Mouse (Mus musculus) midbrain, embryonic 14.5 days (tissue): ENCODE measurements around the gene Dnttip2. TPM values are rescaled to one million over a fixed set of nuclear protein-coding genes. Genes with fewer than 3 reads are reported as not detected.

ENCODE experiments used
- ATAC-seq: fragments of 200-750 bp; cut with Nextera tagmentation; 2 replicates; pipeline ENCODE4 v1.8.0; 2017; ENCODE audit warnings: moderate number of reproducible peaks, moderate library complexity; ENCODE audit not compliant: low FRiP score, low TSS enrichment
- DNase-seq: peaks from one replicate; pipeline ENCODE4 v3.0.0-alpha.2; 2015
- H3K27ac ChIP-seq: fragments of 300-500 bp; sonication (generic); replicated peaks from 2 replicates; pipeline ENCODE4 v1.5.1; 2014; ENCODE audit warnings: mild to moderate bottlenecking, low read depth, low read length, moderate library complexity
- H3K27me3 ChIP-seq: fragments of 300-500 bp; sonication (generic); 2 replicates; pipeline ENCODE4 v1.6.1; 2014; ENCODE audit warnings: low read length, control low read depth, mixed read lengths; ENCODE audit not compliant: control insufficient read depth, insufficient read depth
- H3K36me3 ChIP-seq: fragments of 300-500 bp; sonication (generic); 2 replicates; pipeline ENCODE4 v1.6.1; 2014; ENCODE audit warnings: low read length, control low read depth; ENCODE audit not compliant: control insufficient read depth, insufficient read depth
- H3K4me1 ChIP-seq: fragments of 300-500 bp; sonication (generic); 2 replicates; pipeline ENCODE4 v1.6.1; 2014; ENCODE audit warnings: mild to moderate bottlenecking, antibody characterized with exemption, low read length, control low read depth; ENCODE audit not compliant: control insufficient read depth, insufficient read depth
- H3K4me2 ChIP-seq: fragments of 300-500 bp; sonication (generic); 2 replicates; pipeline ENCODE4 v1.6.1; 2014; ENCODE audit warnings: mild to moderate bottlenecking, low read length, moderate library complexity
- H3K4me3 ChIP-seq: fragments of 300-500 bp; sonication (generic); replicated peaks from 2 replicates; pipeline ENCODE4 v1.5.1; 2014; ENCODE audit warnings: low read depth, low read length
- H3K9ac ChIP-seq: fragments of 300-500 bp; sonication (generic); replicated peaks from 2 replicates; pipeline ENCODE4 v1.6.1; 2014; ENCODE audit warnings: mild to moderate bottlenecking, low read length, moderate library complexity
- H3K9me3 ChIP-seq: fragments of 300-500 bp; sonication (generic); 2 replicates; pipeline ENCODE4 v1.6.1; 2016; ENCODE audit warnings: low read length, control low read depth, mixed read lengths; ENCODE audit not compliant: control insufficient read depth
- WGBS: fragments of 180-500 bp; shearing (Covaris S2); extraction: QIAGEN DNeasy Blood & Tissue Kit; methylation state at CpG from one replicate; pipeline ENCODE4 v1.1.7; 2014; 5-methylcytosine and 5-hydroxymethylcytosine counted together
- polyA plus RNA-seq: library from polyadenylated mRNA; unstranded; fragments of >200 nt; fragmentation: Nextera tagmentation; extraction: Ambion mirVana; gene quantifications from 2 replicates; pipeline ENCODE4 v1.2.1, GENCODE M21; 2014

The Dnttip2 gene
- polyA plus RNA-seq, 1 experiment from 2014 or later: 57.6 TPM

DNA sequence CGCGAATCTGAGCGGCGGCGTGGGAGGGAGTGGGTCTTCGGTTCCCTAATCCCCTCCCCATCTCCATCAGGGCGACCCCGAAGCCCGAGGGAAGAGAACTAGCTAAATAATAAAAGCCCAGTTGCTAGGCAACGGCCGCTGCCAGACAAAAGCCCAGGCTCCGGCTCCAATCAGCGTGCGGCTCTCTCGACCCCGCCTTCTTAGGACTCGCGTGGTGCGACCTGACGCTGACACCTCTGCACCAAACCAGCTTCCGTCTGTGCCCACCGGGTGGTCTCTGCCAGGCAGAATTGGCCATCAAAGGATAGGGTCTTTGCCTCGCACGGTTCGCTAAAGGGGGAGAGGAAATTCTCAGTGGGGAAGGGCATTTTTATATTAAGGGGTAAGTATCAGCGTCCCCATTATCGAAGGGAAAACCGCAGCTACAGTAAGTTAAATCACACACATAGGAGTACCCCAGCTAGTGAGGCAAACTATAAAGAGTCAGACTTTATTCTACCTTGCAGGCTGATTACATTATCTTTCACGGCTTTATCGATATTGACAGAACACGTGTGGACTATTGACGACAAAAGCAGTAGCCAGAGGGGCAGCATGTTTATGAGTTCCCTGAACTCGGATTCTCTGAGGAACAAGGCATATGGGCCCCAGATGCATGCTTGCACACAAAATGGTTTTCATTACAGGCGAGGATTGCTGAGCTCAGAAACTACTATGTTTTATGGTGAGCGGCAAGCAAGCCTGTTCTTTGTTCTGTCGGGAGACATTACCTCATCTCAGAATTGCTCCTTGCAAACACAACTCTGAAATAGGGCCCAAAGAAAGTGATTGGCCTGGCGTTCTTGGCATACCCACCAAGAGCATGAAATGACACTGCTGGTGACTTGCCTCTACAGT is 20.0 kb downstream of the Dnttip2 start, which contains the start of gene Bcar3:
TSS of gene Bcar3 (plus strand) at position 183 of the 897 bp plus-strand sequence.
- H3K4me1 ChIP-seq: peaks cover 29% of the 10 kb centered on the region
- H3K36me3 ChIP-seq: no peaks in the 10 kb centered on the region
- H3K9ac ChIP-seq: peak within 1 kb of the TSS; percentile 97
- H3K27ac ChIP-seq: peak within 1 kb of the TSS; percentile 100
- H3K27me3 ChIP-seq: no peaks in the 10 kb centered on the region
- peak within 1 kb of the TSS; percentile 80 for H3K4me2 ChIP-seq
- DNase-seq: peak; percentile 99
- H3K4me3 ChIP-seq: peak within 1 kb of the TSS; percentile 82
- peak; percentile 90 for ATAC-seq
- no peaks in the 10 kb centered on the region for H3K9me3 ChIP-seq
- WGBS: 2% methylated on average over 37 of the region's 37 CpGs

DNA sequence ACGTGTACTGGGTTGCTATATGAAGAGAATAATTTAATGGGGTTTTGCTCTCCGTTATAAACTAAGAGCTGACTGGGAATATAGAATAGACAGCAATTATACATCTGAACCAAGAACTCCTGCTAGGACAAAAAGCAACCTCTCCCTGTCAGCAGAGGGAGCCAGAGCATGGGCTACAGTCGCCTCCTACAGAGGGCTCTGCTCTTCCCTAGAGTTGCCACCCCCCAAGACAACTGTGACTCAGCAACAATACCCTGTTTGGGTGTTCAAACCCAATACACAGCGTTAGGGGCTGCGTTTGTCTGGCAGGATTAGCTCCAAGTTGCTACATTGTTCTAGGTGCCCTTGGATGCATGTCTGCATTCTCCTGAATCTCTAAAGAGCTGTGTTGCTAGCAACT is 21.3 kb downstream of the Dnttip2 start:
- no peak overlapping the region for H3K9ac ChIP-seq
- DNase-seq (peak; percentile 80), ATAC-seq (no peak)
- no peaks in the 10 kb centered on the region for H3K9me3 ChIP-seq
- peak overlapping the region; percentile 100 for H3K27ac ChIP-seq
- H3K36me3 ChIP-seq: no peaks in the 10 kb centered on the region
- 0 out of 2 replicates have a peak overlapping the region, but pooled peaks have one; percentile 4 for H3K4me2 ChIP-seq
- WGBS: 8% methylated on average over 5 of the region's 5 CpGs
- H3K27me3 ChIP-seq: no peaks in the 10 kb centered on the region
- H3K4me1 ChIP-seq: peaks cover 29% of the 10 kb centered on the region
- H3K4me3 ChIP-seq: no peak overlapping the region

GRCm38 (mm10) chr3:122296979-122297378 is 22.8 kb downstream of the Dnttip2 start:
- no peak for ATAC-seq
- DNase-seq: peak; percentile 32
- Histone ChIP-seq H3K27me3 (no peaks in the 10 kb centered on the region), H3K36me3 (no peaks in the 10 kb centered on the region), H3K4me2 (no peak overlapping the region), H3K9me3 (no peaks in the 10 kb centered on the region), H3K4me3 (no peak overlapping the region), H3K27ac (no peak overlapping the region), H3K9ac (no peak overlapping the region), H3K4me1 (peaks cover 20% of the 10 kb centered on the region)
- 51% methylated on average over 5 of the region's 5 CpGs for WGBS

- peak; percentile 42 for DNase-seq
- Histone ChIP-seq H3K9ac (no peak overlapping the region), H3K4me1 (no peaks in the 10 kb centered on the region), H3K4me2 (no peak overlapping the region), H3K4me3 (no peak overlapping the region), H3K9me3 (no peaks in the 10 kb centered on the region), H3K27me3 (no peaks in the 10 kb centered on the region), H3K36me3 (no peaks in the 10 kb centered on the region), H3K27ac (no peak overlapping the region)
- WGBS: 69% methylated on average over 9 of the region's 9 CpGs
- no peak for ATAC-seq
These were observed 27.1 kb downstream of the Dnttip2 start for GRCm38 (mm10) chr3:122300983-122301919.

GRCm38 (mm10) chr3:122304560-122304959 is 30.4 kb downstream of the Dnttip2 start:
- Histone ChIP-seq H3K27ac (no peak overlapping the region), H3K4me1 (no peaks in the 10 kb centered on the region), H3K4me2 (no peak overlapping the region), H3K4me3 (no peak overlapping the region), H3K36me3 (no peaks in the 10 kb centered on the region), H3K27me3 (no peaks in the 10 kb centered on the region), H3K9ac (no peak overlapping the region), H3K9me3 (no peaks in the 10 kb centered on the region)
- WGBS: 77% methylated on average over 4 of the region's 4 CpGs
- DNase-seq (no peak), ATAC-seq (no peak)

- Histone ChIP-seq H3K9ac (no peak overlapping the region), H3K9me3 (no peaks in the 10 kb centered on the region), H3K4me1 (no peaks in the 10 kb centered on the region), H3K27ac (no peak overlapping the region), H3K4me2 (no peak overlapping the region), H3K27me3 (no peaks in the 10 kb centered on the region), H3K4me3 (no peak overlapping the region), H3K36me3 (no peaks in the 10 kb centered on the region)
- ATAC-seq: no peak
- no peak for DNase-seq
- WGBS: 59% methylated on average over 4 of the region's 4 CpGs
These were observed 33.9 kb downstream of the Dnttip2 start for GRCm38 (mm10) chr3:122307894-122308671.

DNA sequence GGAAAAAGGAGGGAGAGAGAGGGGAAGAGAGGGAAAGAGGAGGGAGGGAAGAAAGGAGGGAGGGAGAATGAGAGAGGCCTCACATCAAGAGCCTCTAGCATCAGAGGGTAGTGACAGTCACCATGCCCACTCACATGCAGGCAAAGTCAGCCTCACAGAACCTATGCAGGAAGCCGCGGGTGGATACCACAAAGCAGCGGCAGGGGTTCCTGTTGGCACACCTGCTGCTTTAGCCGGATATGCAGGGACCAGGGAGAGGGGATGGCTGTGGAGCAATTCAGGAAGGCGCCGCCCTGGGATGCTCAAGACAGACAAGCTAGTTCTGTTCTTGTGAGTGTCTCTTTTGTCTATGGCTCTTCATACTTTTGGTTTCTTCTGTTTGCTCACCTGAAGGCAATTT is 34.8 kb downstream of the Dnttip2 start:
- ATAC-seq (no peak), DNase-seq (no peak)
- Histone ChIP-seq H3K36me3 (no peaks in the 10 kb centered on the region), H3K27me3 (no peaks in the 10 kb centered on the region), H3K4me3 (no peak overlapping the region), H3K9me3 (no peaks in the 10 kb centered on the region), H3K4me1 (no peaks in the 10 kb centered on the region), H3K27ac (no peak overlapping the region), H3K9ac (no peak overlapping the region), H3K4me2 (no peak overlapping the region)
- 35% methylated on average over 6 of the region's 6 CpGs for WGBS

- H3K36me3 ChIP-seq: no peaks in the 10 kb centered on the region
- H3K9ac ChIP-seq: no peak overlapping the region
- no peak overlapping the region for H3K27ac ChIP-seq
- DNase-seq (peak; percentile 91), ATAC-seq (peak; percentile 41; the same call in 1 of the 2 replicates)
- no peak overlapping the region for H3K4me2 ChIP-seq
- no peaks in the 10 kb centered on the region for H3K9me3 ChIP-seq
- 0 out of 2 replicates have a peak, but pooled peaks cover 6% of the 10 kb centered on the region for H3K4me1 ChIP-seq
- H3K4me3 ChIP-seq: no peak overlapping the region
- 18% methylated on average over 2 of the region's 2 CpGs for WGBS
- H3K27me3 ChIP-seq: no peaks in the 10 kb centered on the region
These were observed 37.9 kb downstream of the Dnttip2 start for GRCm38 (mm10) chr3:122312078-122312477.
